Mouse (Mus musculus) olfactory bulb, adult 2 months (tissue): ENCODE measurements at regions not wholly inside any gene's neighbourhood (a gene's known extent, or its start where the extent isn't known, plus 50 kb on each side); places are given as distances from the start of the nearest gene placed in this dataset.

Source experiments
- CTCF ChIP-seq: fragments of 200-500 bp; IDR thresholded peaks from 2 replicates; pipeline ENCODE4 v1.5.1; 2012; ENCODE audit warnings: low read depth, mild to moderate bottlenecking, low read length, moderate library complexity; ENCODE audit not compliant: insufficient read depth
- POLR2A ChIP-seq: fragments of 200-500 bp; IDR thresholded peaks from 2 replicates; pipeline ENCODE4 v1.6.1; 2012; ENCODE audit warnings: mild to moderate bottlenecking, low read depth, low read length, moderate library complexity; ENCODE audit not compliant: insufficient read depth

- TF ChIP-seq CTCF (no peak), POLR2A (no peak)
These were observed 157.6 kb downstream of the 1700010I14Rik start for GRCm38 (mm10) chr17:9145605-9146223.
